Mouse (Mus musculus) spleen, adult 12 weeks (tissue): ENCODE measurements around the gene Natd1.

Experiments used
- DNase-seq: peaks from one replicate; pipeline ENCODE4 v3.0.0; 2022; ENCODE audit warnings: low spot score

Natd1 gene

DNA sequence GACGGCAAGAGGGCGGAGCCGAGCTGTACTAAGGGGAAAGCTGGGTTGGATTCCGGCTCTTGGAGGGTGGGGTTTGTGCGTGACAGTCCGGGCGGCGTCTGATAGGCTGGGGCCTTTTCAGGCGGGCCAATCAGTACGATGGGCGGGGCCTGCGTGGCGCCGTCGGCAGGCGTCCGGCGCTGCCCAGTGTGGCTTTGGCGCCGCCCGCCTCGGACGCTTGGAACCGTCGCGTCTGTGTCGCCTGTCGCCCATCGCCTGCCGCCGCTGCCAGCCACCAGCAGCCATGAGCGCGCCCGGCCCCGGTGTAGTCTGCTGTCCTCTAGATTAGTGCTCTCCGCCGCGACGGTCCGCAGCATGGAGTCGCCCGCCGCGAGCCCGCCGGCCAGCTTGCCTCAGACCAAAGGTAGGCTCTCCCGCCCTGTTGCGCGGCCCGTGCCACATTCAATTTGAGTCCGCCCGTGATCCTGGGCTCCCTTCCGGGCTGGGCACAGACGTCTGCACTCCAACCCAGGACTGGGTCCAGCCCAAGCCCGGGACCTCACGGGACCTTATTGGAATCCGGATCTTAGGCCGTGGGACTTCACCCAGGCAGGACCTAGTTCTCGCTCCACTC is 17.4 kb upstream of the Natd1 start, which contains the start of gene Map2k3:
Map2k3 (plus strand) TSS at position 165 of the 613 bp plus-strand sequence.
- DNase-seq: peak; percentile 93

DNA sequence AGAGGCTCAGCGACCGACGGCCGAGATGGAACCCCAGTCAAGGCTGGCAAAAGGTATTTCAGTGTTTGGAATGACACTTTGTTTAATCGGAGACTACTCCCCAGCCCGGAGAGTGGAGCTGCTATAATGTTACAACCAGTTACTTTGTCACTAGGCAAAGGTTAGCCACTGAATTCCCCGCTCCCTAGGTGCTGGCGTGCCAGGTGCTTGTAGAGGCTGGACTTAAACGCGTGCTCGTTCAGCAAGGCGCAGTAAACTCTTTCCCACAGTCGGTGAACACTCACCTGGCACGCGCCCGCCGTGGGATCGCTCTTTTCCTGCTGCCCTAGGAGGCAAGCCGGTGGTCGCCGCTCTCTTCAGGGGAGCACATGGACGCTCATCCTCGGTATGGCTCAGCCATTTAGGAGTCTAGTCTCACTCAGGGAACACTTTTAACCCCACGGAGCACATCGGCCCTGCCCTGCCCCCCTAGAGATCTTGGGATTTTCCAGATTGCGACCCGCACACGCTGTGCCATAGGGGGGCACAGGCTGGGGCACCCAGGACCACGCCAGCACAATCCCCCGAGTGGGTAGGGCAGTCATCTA is 16.8 kb upstream of the Natd1 start:
- no peak for DNase-seq

DNA sequence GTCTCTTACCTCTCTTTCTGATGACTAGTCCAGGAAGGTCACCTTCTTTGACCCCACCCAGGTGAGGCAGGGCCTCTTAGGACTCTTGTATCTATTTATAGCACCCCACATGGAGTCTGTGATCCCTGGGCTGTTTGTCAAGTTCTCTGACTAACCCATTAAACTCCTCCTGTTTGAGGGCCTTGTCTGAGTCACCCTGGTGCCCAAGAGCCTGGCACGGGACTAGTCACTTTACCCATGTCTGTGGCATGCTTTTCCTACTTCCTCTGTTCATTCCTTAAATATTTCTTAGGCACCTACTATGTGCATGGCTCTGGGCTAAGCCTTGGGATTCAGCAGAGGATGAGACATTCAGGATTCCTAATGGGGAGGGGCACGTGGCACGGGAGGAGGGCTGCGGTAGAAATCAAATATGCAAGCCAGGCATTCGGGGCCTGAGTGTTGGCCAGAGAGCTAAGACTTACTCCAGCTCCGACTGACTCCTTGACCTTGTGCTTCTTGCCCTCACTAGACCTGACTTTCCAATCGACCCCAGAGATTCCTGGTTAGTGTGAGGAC is 16.3 kb upstream of the Natd1 start:
- DNase-seq: no peak

DNA sequence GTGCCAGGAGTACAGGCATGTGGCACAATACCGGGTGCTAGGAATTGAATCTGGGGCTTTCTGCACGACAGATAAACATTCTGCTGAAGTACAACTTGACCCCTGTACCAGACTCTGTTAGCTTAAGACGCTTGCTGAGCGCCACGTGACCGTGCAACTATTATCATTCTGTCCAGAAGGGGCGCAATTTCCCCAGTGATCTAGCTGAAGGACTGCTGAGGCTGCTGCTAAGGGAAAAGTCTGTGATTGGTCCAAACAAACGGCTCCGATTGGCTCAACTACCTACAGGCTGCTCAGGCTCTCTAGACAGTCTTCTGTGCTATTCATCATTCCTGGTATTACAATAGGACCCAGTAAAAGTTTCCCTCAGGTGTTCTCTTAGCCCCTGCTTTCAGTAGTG is 12.7 kb upstream of the Natd1 start:
- peak; percentile 80 for DNase-seq

DNA sequence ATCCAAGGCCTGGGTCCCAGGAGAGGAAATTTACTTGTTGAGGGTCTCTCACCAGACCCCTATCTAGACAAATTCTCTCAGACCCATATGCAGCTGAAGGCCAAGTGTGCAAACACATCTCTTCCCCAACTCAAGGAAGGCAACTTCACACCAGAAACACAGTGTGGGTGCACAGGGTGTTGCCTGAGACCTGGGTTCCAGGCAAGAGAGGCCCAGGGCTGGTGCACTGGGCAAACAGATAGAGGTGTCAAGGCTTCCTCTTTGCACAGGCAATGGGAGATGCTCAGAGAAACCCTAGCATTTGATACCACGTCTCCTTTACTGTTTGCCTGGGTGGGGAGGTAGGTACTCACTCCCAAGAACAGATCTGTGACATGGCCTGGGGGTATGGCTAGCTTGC is 10.4 kb upstream of the Natd1 start:
- no peak for DNase-seq

DNA sequence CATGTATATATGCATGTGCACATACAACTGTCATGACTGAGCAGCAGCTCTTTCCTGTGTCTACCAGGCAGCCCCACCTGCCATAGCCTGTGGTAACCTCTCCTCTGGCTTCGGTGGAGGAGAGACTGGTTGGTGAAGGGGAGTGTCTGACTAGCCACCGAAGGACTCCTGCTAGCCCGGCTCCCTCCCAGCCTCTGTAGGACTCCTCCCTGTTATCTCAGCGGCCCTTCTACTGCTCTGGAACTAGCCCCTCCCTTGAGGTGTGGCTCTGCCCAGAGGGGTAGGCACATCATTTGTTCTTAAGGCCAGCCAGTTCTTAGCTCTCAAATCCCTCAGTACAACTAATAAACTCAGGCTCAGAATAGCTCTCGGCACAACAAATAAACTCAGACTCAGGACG is 9.9 kb upstream of the Natd1 start:
- peak; percentile 64 for DNase-seq

DNA sequence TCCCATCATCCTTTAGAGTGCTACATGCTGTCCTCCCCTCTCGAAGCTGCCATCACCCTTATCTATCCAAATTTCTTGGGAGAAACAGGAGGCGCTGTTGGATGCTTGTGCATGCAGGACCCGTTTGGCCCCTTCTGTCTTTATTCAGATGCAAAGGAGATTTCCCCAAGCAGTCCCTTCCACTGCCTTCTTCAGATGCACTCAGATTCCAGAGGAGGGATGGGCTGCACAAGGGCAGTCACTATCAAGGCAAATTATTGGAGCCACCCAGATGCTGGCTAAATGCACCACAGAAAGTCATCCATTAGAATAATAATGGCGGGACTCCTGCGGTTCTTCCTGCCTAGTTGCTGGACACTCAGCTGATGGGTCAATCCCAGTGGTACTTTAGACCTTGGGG is 8.4 kb upstream of the Natd1 start:
- no peak for DNase-seq

DNA sequence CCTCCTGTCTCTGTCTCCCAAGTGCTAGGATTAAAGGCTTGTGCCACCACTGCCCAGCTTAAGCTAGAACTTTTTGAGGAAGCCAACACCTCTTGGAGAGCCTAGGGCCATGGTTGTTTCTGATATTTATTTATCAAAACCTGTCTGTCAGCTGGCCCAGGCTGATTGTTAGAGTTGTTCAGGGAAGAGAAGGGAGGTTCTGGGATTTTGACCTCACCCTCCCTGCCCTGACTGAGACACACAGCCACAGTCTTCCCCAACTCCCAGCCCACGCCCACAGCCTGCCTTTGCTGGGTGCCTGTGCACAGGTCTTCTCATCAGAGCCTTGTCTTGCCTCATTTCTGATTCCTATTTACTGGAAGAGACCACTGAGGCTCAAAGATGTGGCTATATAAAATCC is 7.6 kb upstream of the Natd1 start:
- DNase-seq: peak; percentile 37

DNA sequence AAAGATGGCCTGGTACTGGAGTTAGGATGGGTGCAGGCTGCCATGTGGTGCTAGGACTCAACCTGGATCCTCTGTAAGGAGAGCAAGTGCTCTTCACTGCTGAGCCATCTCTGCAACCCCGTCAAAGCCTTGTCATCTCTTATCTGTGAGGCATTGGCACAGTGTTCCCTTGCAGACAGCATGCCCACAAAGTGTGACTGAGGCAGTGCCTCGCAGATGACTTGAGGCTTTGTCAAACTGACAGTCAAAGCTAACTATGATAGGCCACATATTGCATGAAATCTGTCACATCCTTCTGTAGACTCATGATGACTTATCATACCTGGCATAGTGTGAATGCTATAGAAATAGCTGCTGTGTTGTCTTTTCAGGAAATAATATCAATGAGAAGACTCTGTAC is 5.5 kb upstream of the Natd1 start:
- no peak for DNase-seq

DNA sequence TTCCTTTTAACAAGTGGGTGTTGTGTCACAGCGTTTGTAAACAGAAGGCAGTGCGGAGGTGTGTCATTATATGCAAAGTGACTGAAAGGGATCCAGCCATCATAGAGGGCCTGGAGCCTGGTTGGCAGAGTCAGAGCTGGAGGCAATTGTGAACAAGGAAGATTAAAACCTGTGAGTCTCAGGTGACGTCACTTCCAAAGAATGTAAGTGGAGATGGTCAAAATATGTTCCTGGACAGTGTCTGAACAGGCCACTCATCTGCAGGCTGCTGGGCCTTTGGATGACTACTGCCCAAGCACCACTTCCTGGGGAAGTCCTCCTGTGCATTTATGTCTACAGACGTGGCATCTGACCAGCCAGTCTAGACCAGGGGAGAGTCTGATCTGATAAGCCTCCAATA is 651 bp upstream of the Natd1 start:
- DNase-seq: no peak

DNA sequence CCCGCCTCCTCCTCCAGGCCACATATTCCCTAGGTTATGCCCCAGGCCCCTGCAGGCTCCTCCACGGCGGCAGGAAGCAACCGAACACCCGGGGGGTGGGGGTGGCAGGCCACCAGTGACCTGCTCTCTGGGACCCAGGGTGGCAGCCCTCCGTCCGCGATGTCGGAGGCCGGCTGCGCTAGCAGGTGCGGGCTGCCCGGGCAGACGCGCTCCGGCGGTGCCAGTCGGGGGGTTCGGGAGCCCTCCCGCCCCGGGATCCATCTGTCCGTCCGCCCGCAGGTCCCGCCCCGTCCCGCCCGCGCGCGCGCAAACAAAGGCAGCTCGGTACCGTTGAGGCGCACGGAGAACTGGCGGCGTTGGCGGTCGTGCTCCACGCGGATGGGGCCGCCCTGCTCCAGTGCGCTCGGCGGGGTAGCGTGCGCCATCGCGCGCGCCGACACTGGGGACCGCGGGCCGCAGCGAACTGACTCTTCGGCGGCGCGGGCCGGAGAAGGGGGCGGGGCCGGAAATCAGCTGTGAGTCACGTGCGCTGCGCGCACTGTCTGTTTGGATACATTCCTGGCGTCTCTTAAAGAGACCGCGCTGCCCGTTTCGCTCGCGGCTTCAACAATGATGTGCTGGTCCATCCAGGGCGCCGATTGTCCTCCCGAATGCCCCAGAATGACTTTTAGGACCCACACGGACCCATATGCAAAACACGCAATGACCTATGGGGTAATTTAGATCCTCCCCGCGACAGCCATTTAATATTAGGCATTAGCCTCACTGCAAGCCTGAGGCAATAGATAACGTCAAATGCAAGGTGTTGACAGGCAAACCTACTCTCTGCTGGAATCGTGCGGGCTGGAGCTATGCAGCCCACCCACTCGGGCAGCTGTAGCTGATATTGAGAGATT is 1.0 kb downstream of the Natd1 start:
- peak; percentile 91 for DNase-seq

DNA sequence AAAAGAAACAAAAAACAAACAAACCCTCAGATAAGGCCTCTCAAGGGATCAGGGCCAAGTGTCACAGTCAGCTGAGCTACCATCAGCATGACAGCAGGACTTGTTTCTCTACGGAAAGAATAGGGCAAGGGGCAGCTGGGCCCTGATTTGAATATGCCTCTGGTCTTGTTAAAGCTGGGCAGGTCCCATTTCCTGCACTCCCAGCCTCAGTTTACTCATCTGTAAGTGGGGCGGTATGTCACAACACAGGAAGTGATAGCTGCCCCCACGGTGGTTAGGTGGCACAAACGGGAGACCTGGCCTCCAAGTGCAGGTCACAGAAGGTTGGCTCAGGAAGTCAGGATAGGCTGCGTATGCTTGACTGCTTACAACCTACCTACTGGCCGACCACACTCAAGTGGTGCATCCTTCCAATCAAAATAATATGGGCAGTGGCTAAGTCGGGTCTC is 2.0 kb downstream of the Natd1 start:
- no peak for DNase-seq

DNA sequence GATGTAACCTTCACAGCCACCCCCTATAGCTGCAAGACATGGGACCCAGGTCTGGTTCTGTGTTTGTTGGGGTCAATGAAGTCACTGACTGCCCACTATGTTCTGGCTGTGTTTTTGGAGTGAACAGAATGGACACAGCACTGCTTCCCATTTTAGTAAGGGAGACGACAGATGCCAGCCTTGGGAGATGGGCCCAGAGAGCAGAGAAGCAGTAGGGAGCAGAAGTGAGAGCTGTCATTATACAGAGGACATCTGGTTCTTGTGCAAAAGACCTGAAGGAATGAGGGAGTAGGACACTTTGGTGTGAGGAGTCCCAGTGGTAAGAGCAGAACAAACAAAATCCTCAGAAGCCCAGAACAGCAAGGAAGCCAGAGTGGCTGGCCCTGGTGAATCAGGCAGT is 4.9 kb downstream of the Natd1 start:
- no peak for DNase-seq

DNA sequence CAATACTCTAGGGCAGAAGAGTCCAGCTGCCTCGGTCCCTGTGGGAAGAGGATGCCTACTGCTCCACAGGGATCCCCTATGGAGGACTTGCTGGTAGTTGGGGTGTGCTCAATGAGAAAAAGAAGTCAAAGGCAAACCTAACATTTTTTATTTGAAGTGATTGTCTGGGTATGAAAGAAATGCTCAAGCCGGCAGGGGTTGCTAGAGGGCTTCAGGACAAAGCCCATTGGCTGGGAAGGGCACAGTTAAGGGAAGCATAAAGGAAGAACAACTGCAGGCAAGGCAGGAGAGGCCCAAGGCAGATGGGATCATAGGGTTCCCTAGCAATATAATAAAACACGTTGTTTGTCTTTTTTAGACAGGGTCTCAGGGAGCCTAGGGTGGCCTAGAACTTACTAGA is 6.5 kb downstream of the Natd1 start:
- no peak for DNase-seq

DNA sequence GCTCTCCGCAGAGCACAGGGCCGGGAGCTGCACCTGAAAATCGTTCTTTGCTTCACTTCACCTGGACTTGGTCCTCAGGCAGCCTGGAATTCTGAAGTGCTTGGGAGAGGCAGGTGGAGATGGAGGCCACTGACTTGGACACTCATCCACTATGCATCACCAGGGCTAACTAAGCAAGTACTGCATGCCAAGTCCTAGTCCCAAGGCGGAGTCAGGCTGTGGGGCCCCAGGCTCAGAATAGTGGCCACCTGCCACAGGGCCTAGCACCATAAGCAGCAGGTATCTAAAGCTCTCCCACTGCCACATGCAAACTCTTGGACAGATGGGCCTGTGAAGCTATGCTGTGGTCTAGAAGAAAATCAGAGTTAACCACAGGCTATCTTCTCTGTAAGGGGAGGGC is 8.1 kb downstream of the Natd1 start:
- DNase-seq: no peak

DNA sequence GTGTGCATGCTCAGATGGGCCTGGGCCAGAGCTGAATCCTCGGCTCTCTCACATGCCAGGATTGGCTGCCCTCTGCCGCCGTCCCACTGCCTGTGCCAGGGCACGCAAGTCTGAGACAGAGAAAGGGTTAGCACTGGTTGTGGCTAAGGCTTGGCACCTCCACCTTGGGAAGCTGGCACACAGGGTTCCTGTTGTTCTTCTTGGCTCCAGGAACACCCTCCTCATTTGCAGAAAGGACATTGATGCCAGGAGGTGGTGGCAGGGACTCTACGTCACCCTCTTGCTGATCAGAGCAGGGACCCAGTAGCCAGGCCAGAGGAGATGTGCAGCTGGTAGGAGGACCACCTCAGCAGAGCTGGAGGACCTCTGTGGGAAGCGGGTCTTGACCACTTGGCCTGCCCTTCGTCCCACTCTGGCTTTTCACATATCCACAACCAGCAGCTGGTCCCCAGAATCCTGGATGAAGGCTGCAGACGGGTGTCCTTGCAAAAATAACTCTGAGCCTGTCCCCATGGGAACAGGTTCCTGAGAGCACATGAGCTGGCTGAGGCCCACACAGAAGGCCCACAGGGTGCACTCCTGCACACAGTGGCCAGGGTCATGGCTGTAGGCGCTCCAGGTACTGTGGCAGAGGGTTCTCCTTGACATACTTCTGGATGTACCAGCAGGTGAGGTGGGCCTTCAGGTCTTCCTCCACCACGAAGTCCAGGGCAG is 9.0 kb downstream of the Natd1 start:
- DNase-seq: no peak

DNA sequence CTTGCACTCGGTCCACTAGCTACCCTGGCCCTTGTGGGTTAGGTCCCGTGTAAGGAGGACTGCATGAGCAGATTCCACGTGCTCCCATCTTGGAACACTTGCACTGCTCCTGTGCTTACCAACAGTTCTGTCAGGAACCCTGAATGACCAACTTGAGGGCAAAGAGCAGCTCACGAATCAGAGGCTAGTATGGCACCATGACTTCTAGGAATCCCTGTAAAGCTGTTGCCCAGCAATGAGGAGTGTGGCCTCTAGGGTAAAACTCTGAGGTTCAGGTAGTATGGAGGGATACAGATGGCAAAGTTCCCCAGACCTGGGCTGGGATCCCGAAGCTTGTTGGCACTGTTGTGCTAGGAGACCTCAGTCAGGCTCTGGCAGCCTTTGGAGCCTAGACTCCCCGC is 10.9 kb downstream of the Natd1 start:
- DNase-seq: no peak

DNA sequence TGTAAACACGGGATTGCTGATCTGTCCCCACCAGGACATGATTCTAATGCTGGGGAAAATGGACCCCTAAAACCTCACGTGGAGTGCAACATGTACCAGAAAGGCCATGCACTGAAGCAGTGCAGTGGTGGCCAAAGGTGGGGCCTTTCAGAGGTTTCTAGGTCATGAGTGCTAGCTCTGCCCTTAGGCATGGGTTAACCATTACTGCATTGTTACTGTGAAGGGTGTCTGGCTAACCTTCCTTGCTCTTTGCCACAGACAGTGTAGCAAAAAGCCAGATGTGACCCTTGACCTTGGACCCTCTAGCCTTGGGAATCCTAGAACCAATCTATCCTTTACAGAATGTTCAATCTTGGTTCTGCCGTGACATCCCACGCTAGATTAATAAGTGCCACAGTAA is 12.1 kb downstream of the Natd1 start:
- DNase-seq: no peak

DNA sequence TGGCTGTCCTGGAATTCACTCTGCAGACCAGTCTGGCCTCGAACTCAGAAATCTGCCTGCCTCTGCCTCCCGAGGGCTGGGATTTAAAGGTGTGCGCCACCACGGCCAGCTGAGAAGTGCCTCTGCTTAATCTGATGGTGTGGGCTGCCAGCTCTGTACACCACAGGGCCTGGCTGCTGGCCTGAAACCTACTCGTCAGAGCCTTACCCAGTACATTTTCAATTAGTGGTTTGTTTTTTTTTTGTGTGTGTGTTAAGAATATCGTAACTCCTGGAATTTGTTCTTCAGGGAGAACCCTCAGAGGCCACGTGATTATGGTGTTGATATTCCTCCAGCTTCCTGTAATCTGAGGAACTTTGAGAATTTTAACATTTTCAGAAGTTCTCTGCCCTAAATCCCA is 12.5 kb downstream of the Natd1 start:
- DNase-seq: no peak

DNA sequence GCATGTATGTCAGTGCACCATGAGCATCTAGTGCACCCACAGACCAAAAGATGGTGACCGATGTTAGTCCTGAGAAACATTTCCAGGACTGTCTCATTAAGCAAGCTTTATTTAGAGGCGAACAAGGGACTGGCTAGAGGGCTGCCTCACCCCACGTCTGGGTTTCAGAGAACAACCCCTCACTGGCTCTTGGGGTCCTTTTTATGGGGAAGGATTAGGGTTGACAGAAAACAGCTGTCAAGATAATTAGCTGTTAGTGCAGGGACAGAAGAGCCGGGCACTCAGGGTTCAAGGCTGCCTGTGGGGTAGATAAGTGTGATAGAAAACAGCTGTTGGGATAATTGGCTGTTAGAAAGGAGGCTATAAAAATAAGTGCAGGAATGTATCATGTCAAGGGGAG is 18.6 kb downstream of the Natd1 start:
- DNase-seq: no peak

DNA sequence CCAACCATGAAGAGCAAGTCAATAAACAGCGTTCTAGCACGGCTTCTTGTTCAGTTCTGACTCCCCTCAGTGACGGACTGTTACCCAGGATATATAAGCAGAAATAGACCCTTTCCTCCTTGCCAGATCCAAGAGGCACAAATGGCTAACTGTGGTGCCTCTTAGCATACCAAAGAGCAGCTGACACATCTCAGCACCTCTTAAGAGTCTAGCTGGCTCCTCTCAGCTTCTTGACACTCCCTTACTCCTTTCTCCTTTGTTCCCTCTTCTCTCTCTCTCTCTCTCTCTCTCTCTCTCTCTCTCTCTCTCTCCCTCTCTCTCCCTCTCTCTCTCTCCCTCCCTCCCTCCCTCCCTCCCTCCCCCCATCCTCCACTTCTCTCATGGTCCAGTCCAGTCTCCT is 23.8 kb downstream of the Natd1 start:
- DNase-seq: no peak

DNA sequence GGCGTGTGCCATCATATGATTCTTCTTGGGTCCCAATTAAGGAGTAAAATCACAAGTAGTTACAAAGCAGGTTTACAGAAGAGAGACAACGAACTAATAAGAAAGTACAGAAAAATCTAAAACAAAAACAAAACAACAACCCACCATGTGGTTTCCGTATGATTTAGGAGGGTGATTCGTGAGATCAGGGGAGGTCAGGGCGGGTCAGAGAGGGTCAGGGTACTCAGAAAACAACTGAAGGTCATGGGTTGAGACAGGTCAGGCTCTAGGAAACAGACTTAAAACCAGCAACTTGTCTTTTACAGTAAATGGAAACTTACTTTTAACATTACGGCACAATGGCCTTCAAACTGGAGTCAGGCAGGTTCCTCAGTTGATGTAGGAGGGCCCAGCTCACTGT is 24.3 kb downstream of the Natd1 start:
- no peak for DNase-seq
